Mouse (Mus musculus): ENCODE results near the gene Kmo. TPM values are rescaled to one million over a fixed set of nuclear protein-coding genes. Genes with fewer than 3 reads are reported as not detected.

Gene Kmo
- polyA plus RNA-seq, 1 experiment from 2014 or later: 0.09 TPM

- H3K4me2 ChIP-seq: no peak overlapping the region
- no peaks in the 10 kb centered on the region for H3K36me3 ChIP-seq (ENCODE audit: control insufficient read depth, insufficient read depth, low read length)
- H3K4me3 ChIP-seq (ENCODE audit: low read depth, low read length): no peak overlapping the region
- ATAC-seq (replicated peaks; ENCODE audit: insufficient number of reproducible peaks, low FRiP score, low TSS enrichment): no peak
- H3K9ac ChIP-seq (ENCODE audit: low read depth, low read length): no peak overlapping the region
- H3K9me3 ChIP-seq (replicated peaks; ENCODE audit: control insufficient read depth, low read length): no peaks in the 10 kb centered on the region
- 89% methylated on average over 1 of the region's 1 CpGs for WGBS (ENCODE audit: insufficient replicate concordance)
- no peak overlapping the region for H3K27ac ChIP-seq (ENCODE audit: low read depth, low read length)
- no peaks in the 10 kb centered on the region for H3K4me1 ChIP-seq (ENCODE audit: control insufficient read depth, insufficient read depth, low read length)
- no peaks in the 10 kb centered on the region for H3K27me3 ChIP-seq (ENCODE audit: control insufficient read depth, insufficient read depth, low read length)
These were observed 27.3 kb upstream of the Kmo start for GRCm38 (mm10) chr1:175592832-175593231.

GRCm38 (mm10) chr1:175602231-175602630 is 17.9 kb upstream of the Kmo start:
- Histone ChIP-seq H3K27me3 (ENCODE audit: control insufficient read depth, insufficient read depth, low read length) (no peaks in the 10 kb centered on the region), H3K9me3 (replicated peaks; ENCODE audit: control insufficient read depth, low read length) (no peaks in the 10 kb centered on the region), H3K36me3 (ENCODE audit: control insufficient read depth, insufficient read depth, low read length) (peaks cover 15% of the 10 kb centered on the region), H3K9ac (ENCODE audit: low read depth, low read length) (no peak overlapping the region), H3K4me2 (no peak overlapping the region), H3K27ac (ENCODE audit: low read depth, low read length) (no peak overlapping the region), H3K4me1 (ENCODE audit: control insufficient read depth, insufficient read depth, low read length) (no peaks in the 10 kb centered on the region), H3K4me3 (ENCODE audit: low read depth, low read length) (no peak overlapping the region)
- 87% methylated on average over 11 of the region's 11 CpGs for WGBS (ENCODE audit: insufficient replicate concordance)
- no peak; the same call in 1 of the 2 replicates for ATAC-seq (replicated peaks; ENCODE audit: insufficient number of reproducible peaks, low FRiP score, low TSS enrichment)

- no peak for ATAC-seq (replicated peaks; ENCODE audit: insufficient number of reproducible peaks, low FRiP score, low TSS enrichment)
These were observed 16.8 kb upstream of the Kmo start for GRCm38 (mm10) chr1:175603390-175603789.

GRCm38 (mm10) chr1:175607308-175607707 is 12.9 kb upstream of the Kmo start:
- no peak overlapping the region for H3K9ac ChIP-seq (ENCODE audit: low read depth, low read length)
- H3K4me1 ChIP-seq (ENCODE audit: control insufficient read depth, insufficient read depth, low read length): no peaks in the 10 kb centered on the region
- no peak overlapping the region for H3K4me2 ChIP-seq
- no peaks in the 10 kb centered on the region for H3K27me3 ChIP-seq (ENCODE audit: control insufficient read depth, insufficient read depth, low read length)
- H3K4me3 ChIP-seq (ENCODE audit: low read depth, low read length): no peak overlapping the region
- no peak for ATAC-seq (replicated peaks; ENCODE audit: insufficient number of reproducible peaks, low FRiP score, low TSS enrichment)
- peaks cover 28% of the 10 kb centered on the region for H3K36me3 ChIP-seq (ENCODE audit: control insufficient read depth, insufficient read depth, low read length)
- 91% methylated on average over 6 of the region's 6 CpGs for WGBS (ENCODE audit: insufficient replicate concordance)
- H3K9me3 ChIP-seq (replicated peaks; ENCODE audit: control insufficient read depth, low read length): no peaks in the 10 kb centered on the region
- no peak overlapping the region for H3K27ac ChIP-seq (ENCODE audit: low read depth, low read length)

More at GRCm38 (mm10) chr1:175603390-175603789, 16.8 kb upstream of the Kmo start:
- Histone ChIP-seq H3K4me2 (no peak overlapping the region), H3K4me1 (ENCODE audit: control insufficient read depth, insufficient read depth, low read length) (no peaks in the 10 kb centered on the region), H3K9ac (ENCODE audit: low read depth, low read length) (no peak overlapping the region), H3K4me3 (ENCODE audit: low read depth, low read length) (no peak overlapping the region), H3K9me3 (replicated peaks; ENCODE audit: control insufficient read depth, low read length) (no peaks in the 10 kb centered on the region), H3K36me3 (ENCODE audit: control insufficient read depth, insufficient read depth, low read length) (peaks cover 21% of the 10 kb centered on the region), H3K27me3 (ENCODE audit: control insufficient read depth, insufficient read depth, low read length) (no peaks in the 10 kb centered on the region), H3K27ac (ENCODE audit: low read depth, low read length) (no peak overlapping the region)
- 69% methylated on average over 6 of the region's 6 CpGs for WGBS (ENCODE audit: insufficient replicate concordance)

GRCm38 (mm10) chr1:175607838-175608585 is 12.2 kb upstream of the Kmo start:
- WGBS (ENCODE audit: insufficient replicate concordance): 90% methylated on average over 18 of the region's 18 CpGs
- Histone ChIP-seq H3K4me2 (no peak overlapping the region), H3K27me3 (ENCODE audit: control insufficient read depth, insufficient read depth, low read length) (no peaks in the 10 kb centered on the region), H3K27ac (ENCODE audit: low read depth, low read length) (no peak overlapping the region), H3K9me3 (replicated peaks; ENCODE audit: control insufficient read depth, low read length) (no peaks in the 10 kb centered on the region), H3K36me3 (ENCODE audit: control insufficient read depth, insufficient read depth, low read length) (peaks cover 27% of the 10 kb centered on the region), H3K4me3 (ENCODE audit: low read depth, low read length) (no peak overlapping the region), H3K9ac (ENCODE audit: low read depth, low read length) (no peak overlapping the region), H3K4me1 (ENCODE audit: control insufficient read depth, insufficient read depth, low read length) (no peaks in the 10 kb centered on the region)
- ATAC-seq (replicated peaks; ENCODE audit: insufficient number of reproducible peaks, low FRiP score, low TSS enrichment): no peak

GRCm38 (mm10) chr1:175608708-175609107 is 11.5 kb upstream of the Kmo start:
- H3K9ac ChIP-seq (ENCODE audit: low read depth, low read length): no peak overlapping the region
- no peak overlapping the region for H3K27ac ChIP-seq (ENCODE audit: low read depth, low read length)
- no peak for ATAC-seq (replicated peaks; ENCODE audit: insufficient number of reproducible peaks, low FRiP score, low TSS enrichment)
- H3K27me3 ChIP-seq (ENCODE audit: control insufficient read depth, insufficient read depth, low read length): no peaks in the 10 kb centered on the region
- H3K4me3 ChIP-seq (ENCODE audit: low read depth, low read length): no peak overlapping the region
- peaks cover 29% of the 10 kb centered on the region for H3K36me3 ChIP-seq (ENCODE audit: control insufficient read depth, insufficient read depth, low read length)
- no peaks in the 10 kb centered on the region for H3K9me3 ChIP-seq (replicated peaks; ENCODE audit: control insufficient read depth, low read length)
- H3K4me2 ChIP-seq: no peak overlapping the region
- no peaks in the 10 kb centered on the region for H3K4me1 ChIP-seq (ENCODE audit: control insufficient read depth, insufficient read depth, low read length)
- 96% methylated on average over 3 of the region's 3 CpGs for WGBS (ENCODE audit: insufficient replicate concordance)

GRCm38 (mm10) chr1:175614992-175615391 is 5.2 kb upstream of the Kmo start:
- ATAC-seq (replicated peaks; ENCODE audit: insufficient number of reproducible peaks, low FRiP score, low TSS enrichment): no peak
- Histone ChIP-seq H3K27me3 (ENCODE audit: control insufficient read depth, insufficient read depth, low read length) (no peaks in the 10 kb centered on the region), H3K9ac (ENCODE audit: low read depth, low read length) (no peak overlapping the region), H3K27ac (ENCODE audit: low read depth, low read length) (no peak overlapping the region), H3K4me1 (ENCODE audit: control insufficient read depth, insufficient read depth, low read length) (no peaks in the 10 kb centered on the region), H3K4me2 (no peak overlapping the region), H3K4me3 (ENCODE audit: low read depth, low read length) (no peak overlapping the region), H3K36me3 (ENCODE audit: control insufficient read depth, insufficient read depth, low read length) (peaks cover 34% of the 10 kb centered on the region), H3K9me3 (replicated peaks; ENCODE audit: control insufficient read depth, low read length) (no peaks in the 10 kb centered on the region)
- 88% methylated on average over 9 of the region's 9 CpGs for WGBS (ENCODE audit: insufficient replicate concordance)

GRCm38 (mm10) chr1:175623656-175624055 is 3.5 kb downstream of the Kmo start:
- no peak overlapping the region for H3K4me3 ChIP-seq (ENCODE audit: low read depth, low read length)
- no peaks in the 10 kb centered on the region for H3K27me3 ChIP-seq (ENCODE audit: control insufficient read depth, insufficient read depth, low read length)
- H3K36me3 ChIP-seq (ENCODE audit: control insufficient read depth, insufficient read depth, low read length): no peaks in the 10 kb centered on the region
- no peak overlapping the region for H3K4me2 ChIP-seq
- H3K9ac ChIP-seq (ENCODE audit: low read depth, low read length): no peak overlapping the region
- ATAC-seq (replicated peaks; ENCODE audit: insufficient number of reproducible peaks, low FRiP score, low TSS enrichment): no peak
- H3K27ac ChIP-seq (ENCODE audit: low read depth, low read length): no peak overlapping the region
- H3K9me3 ChIP-seq (replicated peaks; ENCODE audit: control insufficient read depth, low read length): no peaks in the 10 kb centered on the region
- peaks cover 9% of the 10 kb centered on the region for H3K4me1 ChIP-seq (ENCODE audit: control insufficient read depth, insufficient read depth, low read length)
- 91% methylated on average over 6 of the region's 6 CpGs for WGBS (ENCODE audit: insufficient replicate concordance)
